Mouse (Mus musculus): ENCODE measurements around the gene Cd80. TPM values are rescaled to one million over a fixed set of nuclear protein-coding genes. Genes with fewer than 3 reads are reported as not detected.

Cd80 gene
- polyA plus RNA-seq, 1 experiment from 2014 or later = 0.51 TPM

DNA sequence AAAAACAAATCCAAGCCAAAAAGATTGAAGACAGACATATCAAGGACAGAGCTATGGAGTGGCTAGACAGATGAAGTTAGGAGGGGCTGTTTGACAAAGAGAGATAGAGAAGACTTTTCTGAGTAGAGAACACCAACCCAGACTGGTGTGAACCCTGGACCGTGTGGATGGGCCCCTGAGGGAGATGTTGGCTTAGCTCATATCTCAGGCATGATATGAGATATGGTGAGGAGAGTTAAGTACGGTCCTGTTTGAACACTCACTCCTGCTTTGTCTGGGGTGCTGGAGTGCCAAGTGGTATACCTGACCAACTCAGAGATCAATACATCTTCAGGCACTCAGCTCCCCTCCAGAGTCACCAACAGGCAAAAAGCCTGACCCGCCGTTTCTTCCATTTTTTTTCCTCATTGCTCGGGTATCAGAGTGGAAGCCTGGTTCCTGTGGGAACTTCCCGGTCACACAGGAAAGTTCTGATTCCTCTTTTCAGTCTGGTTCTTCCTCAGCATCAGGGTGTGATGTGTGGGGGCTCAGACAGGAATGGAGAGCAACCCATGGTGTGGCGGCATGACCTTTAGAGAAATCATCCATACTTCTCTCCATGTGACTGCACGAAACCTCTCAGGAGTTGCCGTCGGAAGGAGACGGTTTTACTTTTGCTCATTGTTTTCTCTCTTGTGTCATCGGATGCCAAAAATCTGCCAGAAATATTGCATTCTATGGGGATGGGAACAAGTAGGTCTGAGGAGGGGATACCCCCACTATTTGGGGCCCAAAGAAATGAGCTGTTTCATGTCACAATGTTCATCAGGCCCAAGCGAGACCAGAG lies 11.9 kb downstream of the Cd80 start:
- no peaks in the 10 kb centered on the region for H3K36me3 ChIP-seq (ENCODE audit: control insufficient read depth, insufficient read depth, low read length)
- no peaks in the 10 kb centered on the region for H3K27me3 ChIP-seq (ENCODE audit: control insufficient read depth, insufficient read depth, low read length)
- H3K4me1 ChIP-seq (ENCODE audit: control insufficient read depth, insufficient read depth, low read length) = no peaks in the 10 kb centered on the region
- H3K9me3 ChIP-seq (ENCODE audit: control insufficient read depth, low read length) = no peaks in the 10 kb centered on the region
- H3K4me3 ChIP-seq (ENCODE audit: low read length) = no peak overlapping the region
- no peak overlapping the region for H3K9ac ChIP-seq (ENCODE audit: low read depth, low read length)
- H3K4me2 ChIP-seq (replicated peaks; ENCODE audit: low read depth, low read length) = no peak overlapping the region
- no peak for ATAC-seq (ENCODE audit: low FRiP score, low TSS enrichment)
- no peak overlapping the region for H3K27ac ChIP-seq (ENCODE audit: low read depth, low read length)
- WGBS = 86% methylated on average over 13 of the region's 13 CpGs

- ATAC-seq (ENCODE audit: low FRiP score, low TSS enrichment) = no peak
- H3K36me3 ChIP-seq (ENCODE audit: control insufficient read depth, insufficient read depth, low read length) = no peaks in the 10 kb centered on the region
- 75% methylated on average over 8 of the region's 8 CpGs for WGBS
- H3K4me3 ChIP-seq (ENCODE audit: low read length) = no peak overlapping the region
- no peaks in the 10 kb centered on the region for H3K27me3 ChIP-seq (ENCODE audit: control insufficient read depth, insufficient read depth, low read length)
- H3K4me2 ChIP-seq (replicated peaks; ENCODE audit: low read depth, low read length) = no peak overlapping the region
- H3K9me3 ChIP-seq (ENCODE audit: control insufficient read depth, low read length) = no peaks in the 10 kb centered on the region
- no peak overlapping the region for H3K27ac ChIP-seq (ENCODE audit: low read depth, low read length)
- no peaks in the 10 kb centered on the region for H3K4me1 ChIP-seq (ENCODE audit: control insufficient read depth, insufficient read depth, low read length)
- no peak overlapping the region for H3K9ac ChIP-seq (ENCODE audit: low read depth, low read length)
Observed at GRCm38 (mm10) chr16:38467917-38468705, 12.8 kb downstream of the Cd80 start.

DNA sequence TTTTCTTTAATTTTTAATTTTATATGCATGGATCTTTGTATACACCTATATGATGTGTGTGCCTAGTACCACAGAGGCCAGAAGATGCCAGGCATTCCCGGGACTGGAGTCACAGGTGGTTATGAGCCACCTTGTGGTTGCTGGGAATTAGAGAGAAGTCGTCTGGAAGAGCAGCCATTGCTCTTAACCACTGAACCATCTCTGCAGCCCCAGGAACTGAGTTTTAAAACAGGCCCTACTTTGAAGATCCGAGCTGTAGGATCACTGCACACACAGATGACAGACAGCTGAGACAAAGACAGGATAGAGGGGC lies 13.3 kb downstream of the Cd80 start:
- Histone ChIP-seq H3K27ac (ENCODE audit: low read depth, low read length) (no peak overlapping the region), H3K4me3 (ENCODE audit: low read length) (no peak overlapping the region), H3K27me3 (ENCODE audit: control insufficient read depth, insufficient read depth, low read length) (no peaks in the 10 kb centered on the region), H3K9me3 (ENCODE audit: control insufficient read depth, low read length) (no peaks in the 10 kb centered on the region), H3K36me3 (ENCODE audit: control insufficient read depth, insufficient read depth, low read length) (no peaks in the 10 kb centered on the region), H3K9ac (ENCODE audit: low read depth, low read length) (no peak overlapping the region), H3K4me1 (ENCODE audit: control insufficient read depth, insufficient read depth, low read length) (no peaks in the 10 kb centered on the region), H3K4me2 (replicated peaks; ENCODE audit: low read depth, low read length) (no peak overlapping the region)
- ATAC-seq (ENCODE audit: low FRiP score, low TSS enrichment) = no peak
- 32% methylated on average over 3 of the region's 3 CpGs for WGBS

- no peaks in the 10 kb centered on the region for H3K27me3 ChIP-seq (ENCODE audit: control insufficient read depth, insufficient read depth, low read length)
- WGBS = 76% methylated on average over 8 of the region's 8 CpGs
- H3K27ac ChIP-seq (ENCODE audit: low read depth, low read length) = no peak overlapping the region
- H3K4me3 ChIP-seq (ENCODE audit: low read length) = no peak overlapping the region
- H3K9ac ChIP-seq (ENCODE audit: low read depth, low read length) = no peak overlapping the region
- no peak overlapping the region for H3K4me2 ChIP-seq (replicated peaks; ENCODE audit: low read depth, low read length)
- H3K4me1 ChIP-seq (ENCODE audit: control insufficient read depth, insufficient read depth, low read length) = no peaks in the 10 kb centered on the region
- no peak for ATAC-seq (ENCODE audit: low FRiP score, low TSS enrichment)
- H3K36me3 ChIP-seq (ENCODE audit: control insufficient read depth, insufficient read depth, low read length) = no peaks in the 10 kb centered on the region
- H3K9me3 ChIP-seq (ENCODE audit: control insufficient read depth, low read length) = no peaks in the 10 kb centered on the region
Observed at GRCm38 (mm10) chr16:38469437-38469836, 14.1 kb downstream of the Cd80 start.

- no peaks in the 10 kb centered on the region for H3K27me3 ChIP-seq (ENCODE audit: control insufficient read depth, insufficient read depth, low read length)
- H3K9me3 ChIP-seq (ENCODE audit: control insufficient read depth, low read length) = no peaks in the 10 kb centered on the region
- H3K4me1 ChIP-seq (ENCODE audit: control insufficient read depth, insufficient read depth, low read length) = 0 out of 2 replicates have a peak, but pooled peaks cover 5% of the 10 kb centered on the region
- no peak overlapping the region for H3K27ac ChIP-seq (ENCODE audit: low read depth, low read length)
- 77% methylated on average over 11 of the region's 11 CpGs for WGBS
- H3K4me2 ChIP-seq (replicated peaks; ENCODE audit: low read depth, low read length) = no peak overlapping the region
- H3K4me3 ChIP-seq (ENCODE audit: low read length) = no peak overlapping the region
- ATAC-seq (ENCODE audit: low FRiP score, low TSS enrichment) = no peak
- H3K36me3 ChIP-seq (ENCODE audit: control insufficient read depth, insufficient read depth, low read length) = no peaks in the 10 kb centered on the region
- no peak overlapping the region for H3K9ac ChIP-seq (ENCODE audit: low read depth, low read length)
Observed at GRCm38 (mm10) chr16:38471697-38472506, 16.5 kb downstream of the Cd80 start.

- ATAC-seq (ENCODE audit: low FRiP score, low TSS enrichment) = no peak
- Histone ChIP-seq H3K36me3 (ENCODE audit: control insufficient read depth, insufficient read depth, low read length) (no peaks in the 10 kb centered on the region), H3K4me1 (ENCODE audit: control insufficient read depth, insufficient read depth, low read length) (0 out of 2 replicates have a peak, but pooled peaks cover 5% of the 10 kb centered on the region), H3K4me3 (ENCODE audit: low read length) (no peak overlapping the region), H3K27me3 (ENCODE audit: control insufficient read depth, insufficient read depth, low read length) (no peaks in the 10 kb centered on the region), H3K9me3 (ENCODE audit: control insufficient read depth, low read length) (no peaks in the 10 kb centered on the region), H3K4me2 (replicated peaks; ENCODE audit: low read depth, low read length) (no peak overlapping the region), H3K9ac (ENCODE audit: low read depth, low read length) (no peak overlapping the region), H3K27ac (ENCODE audit: low read depth, low read length) (no peak overlapping the region)
- WGBS = 92% methylated on average over 5 of the region's 5 CpGs
Observed at GRCm38 (mm10) chr16:38472507-38472873, 17.1 kb downstream of the Cd80 start.

DNA sequence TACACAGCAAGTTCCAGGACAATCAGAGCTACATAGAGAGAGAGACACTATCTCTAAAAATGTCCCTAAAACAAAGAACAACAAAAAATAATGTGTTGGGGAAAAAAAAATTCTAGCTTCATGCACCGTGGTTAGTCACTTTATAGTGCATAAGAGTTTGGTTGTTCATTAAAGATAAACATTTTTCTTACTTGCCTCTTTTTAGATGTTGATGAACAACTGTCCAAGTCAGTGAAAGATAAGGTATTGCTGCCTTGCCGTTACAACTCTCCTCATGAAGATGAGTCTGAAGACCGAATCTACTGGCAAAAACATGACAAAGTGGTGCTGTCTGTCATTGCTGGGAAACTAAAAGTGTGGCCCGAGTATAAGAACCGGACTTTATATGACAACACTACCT lies 18.3 kb downstream of the Cd80 start:
- no peak for ATAC-seq (ENCODE audit: low FRiP score, low TSS enrichment)
- Histone ChIP-seq H3K4me2 (replicated peaks; ENCODE audit: low read depth, low read length) (no peak overlapping the region), H3K27ac (ENCODE audit: low read depth, low read length) (no peak overlapping the region), H3K4me1 (ENCODE audit: control insufficient read depth, insufficient read depth, low read length) (0 out of 2 replicates have a peak, but pooled peaks cover 5% of the 10 kb centered on the region), H3K9ac (ENCODE audit: low read depth, low read length) (no peak overlapping the region), H3K27me3 (ENCODE audit: control insufficient read depth, insufficient read depth, low read length) (no peaks in the 10 kb centered on the region), H3K36me3 (ENCODE audit: control insufficient read depth, insufficient read depth, low read length) (no peaks in the 10 kb centered on the region), H3K9me3 (ENCODE audit: control insufficient read depth, low read length) (no peaks in the 10 kb centered on the region), H3K4me3 (ENCODE audit: low read length) (no peak overlapping the region)
- WGBS = 93% methylated on average over 5 of the region's 5 CpGs

GRCm38 (mm10) chr16:38474677-38475286 lies 19.4 kb downstream of the Cd80 start:
- no peak overlapping the region for H3K4me3 ChIP-seq (ENCODE audit: low read length)
- no peak overlapping the region for H3K9ac ChIP-seq (ENCODE audit: low read depth, low read length)
- no peaks in the 10 kb centered on the region for H3K9me3 ChIP-seq (ENCODE audit: control insufficient read depth, low read length)
- H3K4me1 ChIP-seq (ENCODE audit: control insufficient read depth, insufficient read depth, low read length) = 0 out of 2 replicates have a peak, but pooled peaks cover 5% of the 10 kb centered on the region
- H3K27ac ChIP-seq (ENCODE audit: low read depth, low read length) = no peak overlapping the region
- H3K27me3 ChIP-seq (ENCODE audit: control insufficient read depth, insufficient read depth, low read length) = no peaks in the 10 kb centered on the region
- WGBS = 79% methylated on average over 9 of the region's 9 CpGs
- no peak overlapping the region for H3K4me2 ChIP-seq (replicated peaks; ENCODE audit: low read depth, low read length)
- no peaks in the 10 kb centered on the region for H3K36me3 ChIP-seq (ENCODE audit: control insufficient read depth, insufficient read depth, low read length)
- ATAC-seq (ENCODE audit: low FRiP score, low TSS enrichment) = no peak
